In genomic region chrX:73965307-73965706, GRCm38 (mm10) we compare ENCODE assay signal across 7 mouse cellular contexts. TPM values are rescaled to one million over a fixed set of nuclear protein-coding genes. Genes with fewer than 3 reads are reported as not detected.
A peak's percentile ranks its signal among the peaks of the same experiment; 100 is the strongest.
DNase-seq lines count a peak whose midpoint lies in the region; ATAC-seq and TF ChIP-seq lines count a peak whose summit lies in the region.

No protein-coding gene starts in this region.

- H3K9me3 ChIP-seq in G1E (replicated peaks), result no peaks in the 10 kb centered on the region
- H3K9me3 ChIP-seq in forebrain, embryonic 13.5 days (replicated peaks), result no peaks in the 10 kb centered on the region
- H3K9me3 ChIP-seq in intestine, embryonic 14.5 days (ENCODE audit: control insufficient read depth, low read length), result no peaks in the 10 kb centered on the region

- DNase-seq in G1E (ENCODE audit: low spot score), result no peak
- DNase-seq in adrenal gland, postnatal 36 days, result peak; percentile 69 to 80
- DNase-seq in intestine, embryonic 14.5 days (ENCODE audit: low spot score), result no peak
- DNase-seq in left cerebral cortex, adult 9 months (ENCODE audit: low spot score in 2 of 2), result peak; percentile 30 to 62
- peak; percentile 45 for DNase-seq in splenic B cell, adult 2 months (ENCODE audit: low read depth, low spot score)

- peak overlapping the region; percentile 98 for H3K27ac ChIP-seq in forebrain, embryonic 13.5 days
- H3K27ac ChIP-seq in intestine, embryonic 14.5 days (ENCODE audit: low read depth), result peak overlapping the region; percentile 97; the same call in 1 of the 2 replicates
- H3K27ac ChIP-seq in macrophage, result peak overlapping the region; percentile 95

- H3K4me3 ChIP-seq in G1E (ENCODE audit: low read depth, low read length) (peak overlapping the region; percentile 84), macrophage (ENCODE audit: inconsistent target) (peak overlapping the region; percentile 67)
- H3K4me3 ChIP-seq in forebrain, embryonic 13.5 days, result peak overlapping the region; percentile 77
- H3K4me3 ChIP-seq in intestine, embryonic 14.5 days (ENCODE audit: low read depth, low read length), result peak overlapping the region; percentile 61

- H3K36me3 ChIP-seq in G1E (replicated peaks) (peaks cover 43% of the 10 kb centered on the region), macrophage (ENCODE audit: inconsistent target) (no peaks in the 10 kb centered on the region)
- peaks cover 7% of the 10 kb centered on the region; the same call in 1 of the 2 replicates for H3K36me3 ChIP-seq in forebrain, embryonic 13.5 days (ENCODE audit: poor library complexity, severe bottlenecking)
- H3K36me3 ChIP-seq in intestine, embryonic 14.5 days (ENCODE audit: control insufficient read depth, insufficient read depth, low read length), result peaks cover 6% of the 10 kb centered on the region
- no peaks in the 10 kb centered on the region for H3K36me3 ChIP-seq in splenic B cell, adult 2 months (ENCODE audit: control insufficient read depth, insufficient read depth, low read length, poor library complexity, severe bottlenecking)

- H3K27me3 ChIP-seq in G1E (ENCODE audit: insufficient read depth, low read length), result no peaks in the 10 kb centered on the region
- H3K27me3 ChIP-seq in forebrain, embryonic 13.5 days, result no peaks in the 10 kb centered on the region
- 0 out of 2 replicates have a peak, but pooled peaks cover 7% of the 10 kb centered on the region for H3K27me3 ChIP-seq in intestine, embryonic 14.5 days (replicated peaks; ENCODE audit: control insufficient read depth, insufficient read depth, low read length)
- H3K27me3 ChIP-seq in splenic B cell, adult 2 months (ENCODE audit: control insufficient read depth, insufficient read depth, low read length, poor library complexity, severe bottlenecking), result no peaks in the 10 kb centered on the region

- peak overlapping the region; percentile 75 for H3K9ac ChIP-seq in forebrain, embryonic 13.5 days
- H3K9ac ChIP-seq in intestine, embryonic 14.5 days (ENCODE audit: low read length), result peak overlapping the region; percentile 83

- ATAC-seq in G1E (ENCODE audit: extremely low read depth, insufficient number of reproducible peaks, low FRiP score, poor library complexity, severe bottlenecking), result no peak
- no peak for ATAC-seq in forebrain, embryonic 13.5 days
- no peak for ATAC-seq in intestine, embryonic 14.5 days (replicated peaks; ENCODE audit: low FRiP score, low TSS enrichment, low read depth)

- 25% methylated on average over 20 of the region's 20 CpGs for WGBS in forebrain, embryonic 13.5 days
- 10% methylated on average over 20 of the region's 20 CpGs for WGBS in intestine, embryonic 14.5 days
- WGBS in macrophage (ENCODE audit: missing documents), result 28% methylated on average over 20 of the region's 20 CpGs

- peaks cover 57% of the 10 kb centered on the region for H3K79me2 ChIP-seq in macrophage (ENCODE audit: inconsistent target)

- H3K4me1 ChIP-seq in G1E (ENCODE audit: insufficient read depth, low read depth, low read length), result peaks cover 53% of the 10 kb centered on the region
- peaks cover 34% of the 10 kb centered on the region for H3K4me1 ChIP-seq in forebrain, embryonic 13.5 days
- H3K4me1 ChIP-seq in intestine, embryonic 14.5 days (replicated peaks; ENCODE audit: control insufficient read depth, insufficient read depth, low read length), result 0 out of 2 replicates have a peak, but pooled peaks cover 4% of the 10 kb centered on the region

- no peak for TF ChIP-seq CTCF in G1E (IDR thresholded peaks at IDR 0.05; ENCODE audit: low read depth, low read length)

- H3K4me2 ChIP-seq in forebrain, embryonic 13.5 days, result peak overlapping the region; percentile 81
- H3K4me2 ChIP-seq in intestine, embryonic 14.5 days (ENCODE audit: low read length), result peak overlapping the region; percentile 62

RNA-seq across cellular contexts. Expression of gene Hcfc1, which starts 0.8 kb away (rescaled TPM):
- total RNA-seq in G1E (2014; fragmentation: Nextera tagmentation), result 222 and 230 TPM in 2 replicates
- 40.8 and 47.3 TPM in 2 replicates for total RNA-seq in G1E (2017)
- polyA plus RNA-seq in G1E (2012), result 148 and 184 TPM in 2 replicates
- 10 to 100 TPM; 56.9 to 57.1 TPM for total RNA-seq in adrenal gland, postnatal 36 days (2021)
- polyA plus RNA-seq in forebrain, embryonic 13.5 days (2015; fragmentation: Nextera tagmentation; extraction: Ambion mirVana), result 59.4 and 68.9 TPM in 2 replicates
- polyA plus RNA-seq in intestine, embryonic 14.5 days (2014; fragmentation: Nextera tagmentation; extraction: Ambion mirVana), result 66.5 and 74.8 TPM in 2 replicates
- total RNA-seq in macrophage (2018; cell fraction: chromatin; rRNA removed), result 10 to 100 TPM; 29.4 to 85.4 (median 61.6) TPM
- 10 to 100 TPM; 38.3 to 66.9 (median 54.4) TPM for total RNA-seq in macrophage (2018; cell fraction: cytosol; rRNA removed)
- total RNA-seq in macrophage (2018; cell fraction: nucleus; rRNA removed), result 100 to 1,000 TPM in 2 of 26 experiments, 10 to 100 TPM in 24; 43.1 to 120 (median 68.0) TPM
- polyA plus RNA-seq in macrophage (2018), result 43.0 to 62.9 TPM (median 54.1 TPM) in 3 replicates

RNA-seq across cellular contexts. Expression of gene Renbp, which starts 34.7 kb away (rescaled TPM):
- total RNA-seq in G1E (2014; fragmentation: Nextera tagmentation), result 39.2 and 42.7 TPM in 2 replicates
- 196 and 201 TPM in 2 replicates for total RNA-seq in G1E (2017)
- polyA plus RNA-seq in G1E (2012), result 80.1 and 139 TPM in 2 replicates
- total RNA-seq in adrenal gland, postnatal 36 days (2021), result 10 to 100 TPM; 16.1 to 23.8 TPM
- polyA plus RNA-seq in forebrain, embryonic 13.5 days (2015; fragmentation: Nextera tagmentation; extraction: Ambion mirVana), result 7.2 and 8.9 TPM in 2 replicates
- 59.3 and 63.8 TPM in 2 replicates for polyA plus RNA-seq in intestine, embryonic 14.5 days (2014; fragmentation: Nextera tagmentation; extraction: Ambion mirVana)
- total RNA-seq in macrophage (2018; cell fraction: chromatin; rRNA removed), result 100 to 1,000 TPM; 175 to 404 (median 251) TPM
- total RNA-seq in macrophage (2018; cell fraction: cytosol; rRNA removed), result 100 to 1,000 TPM; 154 to 322 (median 215) TPM
- total RNA-seq in macrophage (2018; cell fraction: nucleus; rRNA removed), result 100 to 1,000 TPM; 159 to 557 (median 253) TPM
- 146 to 221 TPM (median 206 TPM) in 3 replicates for polyA plus RNA-seq in macrophage (2018)

RNA-seq across cellular contexts. Expression of gene Naa10, which starts 43.6 kb away (rescaled TPM):
- 55.9 and 61.9 TPM in 2 replicates for total RNA-seq in G1E (2014; fragmentation: Nextera tagmentation)
- total RNA-seq in G1E (2017), result 85.4 and 105 TPM in 2 replicates
- 171 and 192 TPM in 2 replicates for polyA plus RNA-seq in G1E (2012)
- total RNA-seq in adrenal gland, postnatal 36 days (2021), result 10 to 100 TPM; 76.0 to 85.1 TPM
- polyA plus RNA-seq in forebrain, embryonic 13.5 days (2015; fragmentation: Nextera tagmentation; extraction: Ambion mirVana), result 127 and 132 TPM in 2 replicates
- 155 and 169 TPM in 2 replicates for polyA plus RNA-seq in intestine, embryonic 14.5 days (2014; fragmentation: Nextera tagmentation; extraction: Ambion mirVana)
- 10 to 100 TPM; 10.2 to 52.1 (median 29.9) TPM for total RNA-seq in macrophage (2018; cell fraction: chromatin; rRNA removed)
- total RNA-seq in macrophage (2018; cell fraction: cytosol; rRNA removed), result 10 to 100 TPM in 23 of 26 experiments, 1 to 10 TPM in 3; 8.9 to 20.9 (median 14.0) TPM
- 10 to 100 TPM in 24 of 26 experiments, 1 to 10 TPM in 2; 9.2 to 50.2 (median 18.1) TPM for total RNA-seq in macrophage (2018; cell fraction: nucleus; rRNA removed)
- polyA plus RNA-seq in macrophage (2018), result 15.6 to 28.5 TPM (median 20.5 TPM) in 3 replicates

RNA-seq across cellular contexts. Expression of gene Arhgap4, which starts 43.6 kb away (rescaled TPM):
- 5.0 and 5.1 TPM in 2 replicates for total RNA-seq in G1E (2014; fragmentation: Nextera tagmentation)
- total RNA-seq in G1E (2017), result 2.1 and 3.8 TPM in 2 replicates
- 1.5 and 1.7 TPM in 2 replicates for polyA plus RNA-seq in G1E (2012)
- 1 to 10 TPM; 2.9 to 3.0 TPM for total RNA-seq in adrenal gland, postnatal 36 days (2021)
- 1.7 and 2.0 TPM in 2 replicates for polyA plus RNA-seq in forebrain, embryonic 13.5 days (2015; fragmentation: Nextera tagmentation; extraction: Ambion mirVana)
- polyA plus RNA-seq in intestine, embryonic 14.5 days (2014; fragmentation: Nextera tagmentation; extraction: Ambion mirVana), result 4.1 and 4.3 TPM in 2 replicates
- 100 to 1,000 TPM in 13 of 26 experiments, 10 to 100 TPM in 13; 26.4 to 467 (median 146) TPM for total RNA-seq in macrophage (2018; cell fraction: chromatin; rRNA removed)
- 10 to 100 TPM in 24 of 26 experiments, 1 to 10 TPM in 2; 8.7 to 64.6 (median 22.4) TPM for total RNA-seq in macrophage (2018; cell fraction: cytosol; rRNA removed)
- 100 to 1,000 TPM in 12 of 26 experiments, 10 to 100 TPM in 14; 21.7 to 220 (median 93.8) TPM for total RNA-seq in macrophage (2018; cell fraction: nucleus; rRNA removed)
- polyA plus RNA-seq in macrophage (2018), result 13.2 to 18.0 TPM (median 14.5 TPM) in 3 replicates

RNA-seq across cellular contexts. Expression of gene Irak1, which starts 58.4 kb away (rescaled TPM):
- total RNA-seq in G1E (2014; fragmentation: Nextera tagmentation) (76.7 and 101 TPM in 2 replicates), G1E (2017) (35.4 and 39.7 TPM in 2 replicates)
- polyA plus RNA-seq in G1E (2012) (270 and 286 TPM in 2 replicates), macrophage (2018) (56.5 to 75.1 TPM (median 66.5 TPM) in 3 replicates)
- 100 to 1,000 TPM; 112 to 117 TPM for total RNA-seq in adrenal gland, postnatal 36 days (2021)
- polyA plus RNA-seq in forebrain, embryonic 13.5 days (2015; fragmentation: Nextera tagmentation; extraction: Ambion mirVana), result 38.9 and 39.4 TPM in 2 replicates
- polyA plus RNA-seq in intestine, embryonic 14.5 days (2014; fragmentation: Nextera tagmentation; extraction: Ambion mirVana), result 50.8 and 55.8 TPM in 2 replicates
- 100 to 1,000 TPM in 23 of 26 experiments, 10 to 100 TPM in 3; 73.8 to 172 (median 139) TPM for total RNA-seq in macrophage (2018; cell fraction: chromatin; rRNA removed)
- total RNA-seq in macrophage (2018; cell fraction: cytosol; rRNA removed), result 10 to 100 TPM; 38.1 to 69.0 (median 50.7) TPM
- total RNA-seq in macrophage (2018; cell fraction: nucleus; rRNA removed), result 100 to 1,000 TPM in 14 of 26 experiments, 10 to 100 TPM in 12; 63.6 to 171 (median 102) TPM

Comparison
In these comparisons a context has a peak if more than half of its experiments do, and no peak if none do; other contexts are left out.
1. DNase-seq: peak in adrenal gland, postnatal 36 days (2 of 2), left cerebral cortex, adult 9 months (2 of 2) and splenic B cell, adult 2 months (single experiment); none in G1E (single experiment) and intestine, embryonic 14.5 days (single experiment).
2. Peak in every context shown above with its lines, with median percentiles within 50 percentile points of each other: H3K4me3 ChIP-seq and H3K27ac ChIP-seq.